Comparison of ENCODE assay signal across 8 mouse cellular contexts in genomic region chr6:18848051-18848701, GRCm38 (mm10). TPM values are rescaled to one million over a fixed set of nuclear protein-coding genes. Genes with fewer than 3 reads are reported as not detected.
A peak's percentile ranks its signal among the peaks of the same experiment; 100 is the strongest.
DNase-seq lines count a peak whose midpoint lies in the region; ATAC-seq lines count a peak whose summit lies in the region.

Gene Lsm8, plus strand, starts transcription at chr6:18848579.

- ATAC-seq in hindbrain, embryonic 12.5 days (ENCODE audit: low FRiP score) = peak; percentile 100

- peak; percentile 99 for DNase-seq in NIH3T3 (ENCODE audit: low read depth)
- DNase-seq in cerebellum, postnatal 10 days = peak; percentile 98 to 99
- peak; percentile 93 to 96 for DNase-seq in frontal cortex, postnatal 10 days (ENCODE audit: low spot score in 2 of 2)
- peak; percentile 96 to 97 for DNase-seq in layer of hippocampus, postnatal 14 days (ENCODE audit: low spot score in 2 of 2)
- DNase-seq in lung, postnatal 14 days = peak; percentile 98
- DNase-seq in retina, adult 2 months (ENCODE audit: low read depth, low spot score) = peak; percentile 84
- peak; percentile 95 to 96 for DNase-seq in thymus, postnatal 36 days

- H3K4me3 ChIP-seq in hindbrain, embryonic 12.5 days = peak within 1 kb of the TSS; percentile 83

- H3K36me3 ChIP-seq in hindbrain, embryonic 12.5 days = peaks cover 16% of the 10 kb centered on the region

- H3K9me3 ChIP-seq in hindbrain, embryonic 12.5 days (replicated peaks) = no peaks in the 10 kb centered on the region

- H3K4me1 ChIP-seq in hindbrain, embryonic 12.5 days = peaks cover 12% of the 10 kb centered on the region

- no peaks in the 10 kb centered on the region for H3K27me3 ChIP-seq in hindbrain, embryonic 12.5 days

- H3K4me2 ChIP-seq in hindbrain, embryonic 12.5 days (replicated peaks) = peak within 1 kb of the TSS; percentile 65

- H3K9ac ChIP-seq in hindbrain, embryonic 12.5 days = peak within 1 kb of the TSS; percentile 96

- H3K27ac ChIP-seq in hindbrain, embryonic 12.5 days = peak within 1 kb of the TSS; percentile 96

- 2% methylated on average over 37 of the region's 37 CpGs for WGBS in hindbrain, embryonic 12.5 days

RNA-seq across cellular contexts. Expression of gene Lsm8, which starts in this region (rescaled TPM):
- 159 and 166 TPM in 2 replicates for polyA plus RNA-seq in hindbrain, embryonic 12.5 days (2016; fragmentation: Nextera tagmentation; extraction: Ambion mirVana)
- total RNA-seq in layer of hippocampus, postnatal 14 days (2021) = 10 to 100 TPM; 43.4 to 45.4 TPM

Comparison
In these comparisons a context has a peak if more than half of its experiments do, and no peak if none do; other contexts are left out.
1. Peak in every context shown above with its lines: DNase-seq, ATAC-seq, H3K4me3 ChIP-seq and H3K27ac ChIP-seq.